Mouse (Mus musculus) G1E (cell line): ENCODE measurements at regions not wholly inside any gene's neighbourhood (a gene's known extent, or its start where the extent isn't known, plus 50 kb on each side); places are given as distances from the start of the nearest gene placed in this dataset.

Source experiments
- CTCF ChIP-seq: IDR thresholded peaks from 2 replicates; pipeline ENCODE4 v1.5.1; 2012; ENCODE audit warnings: low read depth, low read length, inconsistent platforms, mixed read lengths
- POLR2AphosphoS5 ChIP-seq: IDR thresholded peaks from 2 replicates; pipeline ENCODE4 v1.6.1; 2012; ENCODE audit warnings: low read depth, low read length, inconsistent platforms; ENCODE audit not compliant: insufficient replicate concordance

- TF ChIP-seq CTCF (no peak), POLR2AphosphoS5 (no peak)
These were observed 117.5 kb downstream of the Cand1 start for GRCm38 (mm10) chr10:119122347-119122746.
